Mouse (Mus musculus): ENCODE measurements around the gene Macrod2. TPM values are rescaled to one million over a fixed set of nuclear protein-coding genes. Genes with fewer than 3 reads are reported as not detected.
A peak's percentile ranks its signal among the peaks of the same experiment; 100 is the strongest.

Gene Macrod2
- polyA plus RNA-seq, 1 experiment from 2014 or later, result 26.5 TPM

GRCm38 (mm10) chr2:141013443-141014165 lies 618.5 kb downstream of the Macrod2 start:
- no peaks in the 10 kb centered on the region for H3K27me3 ChIP-seq (ENCODE audit: insufficient read depth, poor library complexity, severe bottlenecking)

GRCm38 (mm10) chr2:141022971-141023370 lies 627.9 kb downstream of the Macrod2 start:
- Histone ChIP-seq H3K4me3 (no peak overlapping the region), H3K36me3 (no peaks in the 10 kb centered on the region), H3K27ac (no peak overlapping the region), H3K4me1 (no peaks in the 10 kb centered on the region), H3K9me3 (no peaks in the 10 kb centered on the region), H3K27me3 (ENCODE audit: insufficient read depth, poor library complexity, severe bottlenecking) (no peaks in the 10 kb centered on the region)
- no peak for DNase-seq (ENCODE audit: low spot score)
- 85% methylated on average over 4 of the region's 4 CpGs for WGBS

More at GRCm38 (mm10) chr2:141013443-141014165, 618.5 kb downstream of the Macrod2 start:
- H3K9me3 ChIP-seq, result no peaks in the 10 kb centered on the region
- no peak overlapping the region for H3K4me3 ChIP-seq
- H3K36me3 ChIP-seq, result no peaks in the 10 kb centered on the region
- no peak overlapping the region for H3K27ac ChIP-seq
- peaks cover 9% of the 10 kb centered on the region for H3K4me1 ChIP-seq
- 50% methylated on average over 8 of the region's 8 CpGs for WGBS
- peak; percentile 79 for DNase-seq (ENCODE audit: low spot score)

DNA sequence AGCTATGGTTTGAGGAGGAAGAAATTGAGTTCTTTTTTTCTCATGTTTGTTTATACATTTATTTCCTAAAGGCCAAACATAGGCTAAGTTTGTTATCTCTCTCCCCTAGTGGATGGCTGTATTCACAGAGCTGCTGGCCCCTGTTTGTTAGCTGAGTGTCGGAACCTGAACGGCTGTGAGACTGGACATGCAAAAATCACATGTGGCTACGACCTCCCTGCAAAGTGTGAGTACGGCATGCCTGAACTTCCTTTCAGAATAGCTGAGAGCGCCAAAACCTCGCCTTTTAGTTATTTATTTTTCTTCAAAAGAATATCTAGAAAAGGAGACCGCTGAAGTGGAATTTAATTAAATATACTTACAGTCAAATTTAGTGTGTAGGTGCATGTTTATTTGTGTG lies 628.8 kb downstream of the Macrod2 start:
- Histone ChIP-seq H3K27ac (no peak overlapping the region), H3K4me3 (no peak overlapping the region), H3K9me3 (no peaks in the 10 kb centered on the region), H3K4me1 (no peaks in the 10 kb centered on the region), H3K27me3 (ENCODE audit: insufficient read depth, poor library complexity, severe bottlenecking) (no peaks in the 10 kb centered on the region), H3K36me3 (no peaks in the 10 kb centered on the region)
- DNase-seq (ENCODE audit: low spot score), result no peak
- WGBS, result 65% methylated on average over 7 of the region's 7 CpGs

DNA sequence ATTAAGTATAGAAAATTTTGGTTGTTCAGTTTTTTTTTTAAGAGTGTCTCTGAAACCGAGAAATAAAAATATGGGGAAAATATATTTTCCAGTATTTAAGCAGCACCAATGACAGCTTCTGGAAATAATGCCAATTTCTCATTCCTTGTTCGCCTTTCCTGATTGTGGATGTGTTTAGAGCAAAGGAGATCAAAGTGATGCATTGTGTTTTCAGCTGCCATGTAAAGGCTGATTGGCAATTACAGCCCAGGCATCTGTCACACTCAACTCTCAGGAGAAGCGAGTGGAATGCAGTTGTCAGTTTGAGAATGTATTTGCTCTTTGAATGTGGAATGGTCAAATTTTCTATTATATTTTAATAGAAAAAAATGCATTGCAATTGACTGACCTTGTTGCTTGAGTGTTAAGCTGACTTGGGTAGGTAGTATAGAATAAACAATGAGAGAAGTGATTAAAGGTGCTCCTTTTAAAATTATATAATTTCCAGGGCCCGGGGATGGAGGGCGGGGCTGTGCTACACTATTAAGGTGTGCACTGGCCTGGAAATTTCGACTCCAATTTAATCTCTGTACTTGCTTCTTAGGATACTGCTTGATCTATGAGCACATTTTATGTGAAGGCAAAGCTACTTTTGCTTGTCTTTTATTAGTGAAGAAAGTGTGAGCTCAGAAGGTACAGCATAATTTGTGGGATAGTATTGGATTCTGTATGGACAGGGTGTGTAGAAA lies 629.4 kb downstream of the Macrod2 start:
- H3K27ac ChIP-seq, result no peak overlapping the region
- H3K4me1 ChIP-seq, result no peaks in the 10 kb centered on the region
- WGBS, result 70% methylated on average over 6 of the region's 6 CpGs
- no peak overlapping the region for H3K4me3 ChIP-seq
- no peaks in the 10 kb centered on the region for H3K36me3 ChIP-seq
- H3K9me3 ChIP-seq, result no peaks in the 10 kb centered on the region
- H3K27me3 ChIP-seq (ENCODE audit: insufficient read depth, poor library complexity, severe bottlenecking), result no peaks in the 10 kb centered on the region
- DNase-seq (ENCODE audit: low spot score), result no peak

GRCm38 (mm10) chr2:141056685-141057454 lies 661.8 kb downstream of the Macrod2 start:
- no peak overlapping the region for H3K4me3 ChIP-seq
- H3K27me3 ChIP-seq (ENCODE audit: insufficient read depth, poor library complexity, severe bottlenecking), result no peaks in the 10 kb centered on the region
- H3K9me3 ChIP-seq, result no peaks in the 10 kb centered on the region
- no peak overlapping the region for H3K27ac ChIP-seq
- no peaks in the 10 kb centered on the region for H3K36me3 ChIP-seq
- DNase-seq (ENCODE audit: low spot score), result no peak
- H3K4me1 ChIP-seq, result no peaks in the 10 kb centered on the region
- WGBS, result 53% methylated on average over 4 of the region's 4 CpGs

DNA sequence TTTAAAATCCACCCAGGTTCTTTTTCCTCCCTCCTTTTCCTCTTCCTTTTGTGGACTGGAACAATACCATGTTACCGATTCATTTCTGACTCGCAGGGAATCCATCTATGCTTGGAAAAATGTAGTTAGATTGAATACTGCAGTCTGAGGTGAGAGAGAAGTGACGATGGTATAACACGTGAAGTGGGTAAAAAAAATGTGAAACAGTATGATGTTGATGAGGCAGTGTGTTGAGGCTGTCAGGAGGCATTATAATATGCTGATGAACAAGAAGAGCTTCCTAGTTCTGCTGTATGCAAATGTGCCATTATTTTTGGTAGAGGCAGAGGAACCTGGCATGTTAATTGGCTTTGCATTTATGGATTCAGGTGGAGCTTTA lies 662.3 kb downstream of the Macrod2 start:
- Histone ChIP-seq H3K27me3 (ENCODE audit: insufficient read depth, poor library complexity, severe bottlenecking) (no peaks in the 10 kb centered on the region), H3K4me3 (no peak overlapping the region), H3K4me1 (no peaks in the 10 kb centered on the region), H3K27ac (no peak overlapping the region), H3K36me3 (no peaks in the 10 kb centered on the region), H3K9me3 (no peaks in the 10 kb centered on the region)
- WGBS, result 62% methylated on average over 4 of the region's 4 CpGs
- no peak for DNase-seq (ENCODE audit: low spot score)

DNA sequence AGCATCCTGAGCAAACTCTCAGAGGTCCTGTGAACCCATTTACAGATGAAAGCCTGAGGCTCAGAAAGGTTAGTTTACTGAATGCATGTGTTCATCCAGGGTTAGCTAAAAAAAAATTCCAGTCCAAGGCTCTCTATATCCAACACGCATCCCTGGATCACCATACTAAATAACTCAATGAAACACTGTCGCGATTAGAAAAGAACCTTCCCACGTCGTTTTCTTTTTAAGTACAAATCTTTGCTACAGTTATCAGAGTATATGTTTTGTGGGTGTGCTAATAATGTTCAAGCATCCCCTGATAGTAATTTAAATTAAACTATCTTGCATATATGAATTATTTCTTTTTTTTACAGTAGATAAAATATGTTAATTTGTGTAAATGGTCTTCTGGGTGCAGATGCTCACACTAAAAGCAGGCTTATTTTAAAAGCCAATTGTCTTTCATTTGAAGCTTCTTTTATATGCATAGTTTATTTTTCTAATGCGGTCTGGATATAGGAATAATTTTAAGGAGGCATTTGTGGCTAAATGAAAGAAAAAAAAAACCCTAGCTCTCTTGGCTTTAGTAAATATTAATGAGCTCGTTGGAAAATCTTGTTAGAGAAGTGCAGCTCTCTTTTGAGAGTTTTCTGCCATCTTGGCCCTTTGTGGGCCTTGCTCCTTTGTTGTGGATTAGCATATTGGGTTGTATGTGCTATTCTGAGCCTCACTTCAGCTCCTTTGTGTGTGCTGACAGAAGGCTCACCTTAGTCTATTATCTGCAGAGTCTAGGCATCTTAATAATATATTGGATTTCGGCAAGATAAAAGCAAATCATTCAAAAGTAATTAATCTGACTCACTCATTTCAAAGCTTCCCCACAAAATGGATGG lies 679.1 kb downstream of the Macrod2 start:
- no peaks in the 10 kb centered on the region for H3K9me3 ChIP-seq
- H3K4me1 ChIP-seq, result no peaks in the 10 kb centered on the region
- WGBS, result 83% methylated on average over 8 of the region's 8 CpGs
- H3K4me3 ChIP-seq, result no peak overlapping the region
- H3K36me3 ChIP-seq, result no peaks in the 10 kb centered on the region
- H3K27me3 ChIP-seq (ENCODE audit: insufficient read depth, poor library complexity, severe bottlenecking), result no peaks in the 10 kb centered on the region
- no peak overlapping the region for H3K27ac ChIP-seq
- no peak for DNase-seq (ENCODE audit: low spot score)

- Histone ChIP-seq H3K4me3 (no peak overlapping the region), H3K4me1 (no peaks in the 10 kb centered on the region), H3K27me3 (ENCODE audit: insufficient read depth, poor library complexity, severe bottlenecking) (no peaks in the 10 kb centered on the region), H3K27ac (no peak overlapping the region), H3K36me3 (no peaks in the 10 kb centered on the region), H3K9me3 (no peaks in the 10 kb centered on the region)
- no peak for DNase-seq (ENCODE audit: low spot score)
These were observed 683.1 kb downstream of the Macrod2 start for GRCm38 (mm10) chr2:141078221-141078620.

- H3K36me3 ChIP-seq, result no peaks in the 10 kb centered on the region
- DNase-seq (ENCODE audit: low spot score), result peak; percentile 82
- H3K27me3 ChIP-seq (ENCODE audit: insufficient read depth, poor library complexity, severe bottlenecking), result no peaks in the 10 kb centered on the region
- no peak overlapping the region; the same call in 1 of the 2 replicates for H3K4me3 ChIP-seq
- peaks cover 8% of the 10 kb centered on the region; the same call in 1 of the 2 replicates for H3K4me1 ChIP-seq
- no peak overlapping the region for H3K27ac ChIP-seq
- 29% methylated on average over 3 of the region's 3 CpGs for WGBS
- no peaks in the 10 kb centered on the region for H3K9me3 ChIP-seq
These were observed 696.2 kb downstream of the Macrod2 start for GRCm38 (mm10) chr2:141091320-141091719.

DNA sequence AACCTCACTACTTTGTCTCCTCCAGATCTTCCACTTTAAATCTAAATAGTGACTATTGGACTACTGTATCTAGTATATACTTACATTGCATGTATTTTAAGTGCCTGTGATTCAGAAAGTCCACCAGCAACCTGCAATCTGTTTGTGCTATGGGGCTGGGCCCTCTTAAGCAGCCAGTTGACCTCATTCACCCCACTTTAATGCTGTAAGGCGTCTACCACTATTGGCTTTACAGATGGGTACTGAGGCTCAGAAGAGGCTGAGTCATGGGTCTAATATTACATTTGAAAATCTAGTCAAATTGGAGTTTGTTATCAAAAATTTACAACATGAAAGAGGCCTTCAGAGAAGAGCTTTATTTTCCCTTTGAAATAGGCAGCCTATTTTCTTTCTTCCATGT lies 722.5 kb downstream of the Macrod2 start:
- H3K4me1 ChIP-seq, result no peaks in the 10 kb centered on the region
- H3K36me3 ChIP-seq, result no peaks in the 10 kb centered on the region
- no peak for DNase-seq (ENCODE audit: low spot score)
- H3K27me3 ChIP-seq (ENCODE audit: insufficient read depth, poor library complexity, severe bottlenecking), result no peaks in the 10 kb centered on the region
- H3K9me3 ChIP-seq, result no peaks in the 10 kb centered on the region
- H3K27ac ChIP-seq, result no peak overlapping the region
- WGBS, result 62% methylated on average over 1 of the region's 1 CpGs
- H3K4me3 ChIP-seq, result no peak overlapping the region

GRCm38 (mm10) chr2:141123875-141124274 lies 728.8 kb downstream of the Macrod2 start:
- 87% methylated on average over 1 of the region's 1 CpGs for WGBS

DNA sequence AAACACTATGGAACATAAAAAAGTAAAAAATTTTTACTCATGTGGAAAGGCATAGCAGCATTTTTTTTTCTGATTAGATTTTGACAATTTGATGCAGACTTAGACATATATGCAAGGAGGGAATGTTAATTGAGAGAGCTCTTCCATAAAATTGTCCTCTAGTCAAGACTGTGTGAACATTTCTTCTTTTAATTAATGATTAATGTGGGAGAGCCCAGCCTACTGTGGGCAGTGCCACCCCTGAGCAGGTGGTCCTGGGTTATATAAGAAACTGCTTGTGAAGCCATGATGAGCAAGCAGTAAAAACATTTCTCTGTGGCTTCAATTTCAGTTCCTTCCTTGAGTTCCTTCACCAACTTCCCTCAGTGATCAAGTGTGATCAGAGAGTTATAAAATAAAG lies 730.5 kb downstream of the Macrod2 start:
- no peaks in the 10 kb centered on the region for H3K9me3 ChIP-seq
- H3K4me1 ChIP-seq, result no peaks in the 10 kb centered on the region
- H3K27me3 ChIP-seq (ENCODE audit: insufficient read depth, poor library complexity, severe bottlenecking), result no peaks in the 10 kb centered on the region
- H3K4me3 ChIP-seq, result no peak overlapping the region
- no peaks in the 10 kb centered on the region for H3K36me3 ChIP-seq
- no peak overlapping the region for H3K27ac ChIP-seq
- no peak for DNase-seq (ENCODE audit: low spot score)

More at GRCm38 (mm10) chr2:141123875-141124274, 728.8 kb downstream of the Macrod2 start:
- no peaks in the 10 kb centered on the region for H3K9me3 ChIP-seq
- no peaks in the 10 kb centered on the region for H3K36me3 ChIP-seq
- no peak overlapping the region for H3K27ac ChIP-seq
- no peak overlapping the region for H3K4me3 ChIP-seq
- DNase-seq (ENCODE audit: low spot score), result no peak
- H3K27me3 ChIP-seq (ENCODE audit: insufficient read depth, poor library complexity, severe bottlenecking), result no peaks in the 10 kb centered on the region
- no peaks in the 10 kb centered on the region for H3K4me1 ChIP-seq

Measured in heart, embryonic 10.5 days (tissue).